Mouse (Mus musculus) granulocyte monocyte progenitor cell, adult 5-6 weeks (primary cell): ENCODE measurements at regions not wholly inside any gene's neighbourhood (a gene's known extent, or its start where the extent isn't known, plus 50 kb on each side); places are given as distances from the start of the nearest gene placed in this dataset.

Experiments used
- ATAC-seq: replicated peaks from 2 replicates; pipeline ENCODE4 v1.8.0; 2016; ENCODE audit warnings: mild to moderate bottlenecking, moderate TSS enrichment, inconsistent platforms; ENCODE audit not compliant: poor library complexity, severe bottlenecking

GRCm38 (mm10) chr3:19059906-19060870 is 568.3 kb downstream of the 1700064H15Rik start:
- ATAC-seq = no peak

DNA sequence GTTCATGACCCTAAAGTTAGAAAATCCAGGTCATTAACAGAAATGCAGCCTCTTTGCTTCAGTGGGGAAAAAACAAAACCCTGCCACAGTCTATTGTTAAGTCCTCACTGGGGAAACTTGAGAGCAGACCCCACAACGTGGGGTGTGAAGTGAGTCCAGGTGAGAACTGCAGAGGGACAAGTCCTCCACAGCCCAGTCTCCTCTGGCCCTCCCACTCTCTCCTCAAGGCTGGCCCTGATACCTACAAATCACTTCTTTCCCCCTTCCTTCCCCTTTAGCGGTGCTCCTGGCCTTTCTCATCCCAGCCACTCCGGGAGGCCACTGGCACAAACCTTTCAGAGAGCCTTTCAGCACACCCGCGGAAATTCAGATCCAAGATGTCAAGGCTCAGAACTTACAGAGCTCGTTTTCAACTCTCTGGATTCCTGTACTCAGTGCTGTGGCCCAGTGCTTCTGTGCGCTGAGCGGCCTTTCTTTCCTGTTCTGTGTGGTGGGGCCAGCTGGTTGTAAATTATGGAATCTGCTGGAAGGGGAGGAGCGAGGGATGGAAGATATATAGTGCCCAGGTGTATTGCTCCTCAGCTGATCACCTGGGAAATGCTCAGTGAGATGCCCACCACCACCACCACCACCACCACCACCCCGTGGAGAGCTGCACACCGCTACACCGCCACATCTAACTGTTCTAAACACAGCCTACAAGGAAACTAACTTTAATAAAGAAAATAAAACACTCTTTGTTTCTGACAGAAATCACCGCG is 566.8 kb downstream of the 1700064H15Rik start:
- no peak for ATAC-seq

GRCm38 (mm10) chr3:19062249-19062859 is 566.1 kb downstream of the 1700064H15Rik start:
- ATAC-seq = no peak; the same call in 1 of the 2 replicates

DNA sequence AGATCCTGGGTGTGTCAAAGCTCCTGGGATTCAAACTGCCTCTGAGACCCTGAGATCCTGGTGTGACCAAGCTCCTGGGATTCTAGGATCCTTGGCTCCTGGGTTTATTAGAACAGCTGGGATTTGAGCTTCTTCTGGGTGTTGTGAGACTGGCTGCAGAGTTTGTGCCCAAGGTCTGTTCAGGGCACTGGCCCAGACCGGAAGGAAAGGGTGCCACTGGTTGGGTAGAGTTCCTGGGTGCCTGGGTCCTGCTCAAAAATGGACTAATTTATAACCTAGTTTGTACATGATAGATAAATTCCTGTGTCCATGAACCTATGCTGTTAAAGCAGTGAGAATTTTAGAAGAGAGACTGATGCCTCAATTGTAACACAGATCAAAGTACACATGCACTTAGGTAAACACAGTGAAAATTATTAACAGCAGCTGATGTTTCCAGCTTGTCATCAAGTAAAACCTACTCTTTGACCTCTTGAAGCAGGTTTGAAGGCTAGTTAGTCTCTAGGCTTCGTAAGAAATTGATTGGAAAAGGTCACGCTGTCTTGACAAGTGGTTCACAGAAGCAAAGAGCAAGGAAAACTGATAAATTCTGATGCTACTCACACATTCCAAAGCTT is 561.2 kb downstream of the 1700064H15Rik start:
- ATAC-seq = no peak
